Mouse (Mus musculus) heart, postnatal 0 days (tissue): Measurements from ENCODE around the gene Hfe.

Experiments
- CTCF ChIP-seq: IDR thresholded peaks from 2 replicates; pipeline ENCODE4 v1.5.1; 2016; ENCODE audit warnings: antibody characterized with exemption, control low read depth, low read depth
- EP300 ChIP-seq: IDR thresholded peaks from 2 replicates; pipeline ENCODE4 v1.6.1; 2016; ENCODE audit warnings: antibody characterized with exemption, low read depth

GRCm38 (mm10) chr13:23709714-23710373 lies 810 bp downstream of the Hfe start:
- TF ChIP-seq CTCF (no peak), EP300 (no peak)
